8 mouse cellular contexts compared by ENCODE assay signal in the genomic region with DNA sequence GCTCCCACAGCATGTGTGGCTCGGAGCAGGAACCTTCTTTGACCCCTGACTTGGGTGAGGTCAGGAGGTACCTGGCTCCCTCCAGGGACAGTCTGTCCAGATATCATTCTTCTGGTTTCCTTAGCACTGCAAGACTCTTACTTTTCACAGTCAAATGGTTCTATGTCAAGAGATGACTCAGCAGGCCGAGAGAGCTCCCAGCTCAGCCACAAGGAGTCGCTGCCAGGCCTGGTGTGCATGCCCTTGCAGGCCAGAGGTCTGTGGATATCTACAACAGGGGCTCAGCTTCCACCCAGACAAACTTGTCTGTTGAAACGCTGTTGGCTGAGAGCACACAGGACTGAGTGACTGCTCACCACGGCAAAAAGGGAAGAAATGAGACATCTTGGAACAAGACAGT. TPM values are rescaled to one million over a fixed set of nuclear protein-coding genes. Genes with fewer than 3 reads are reported as not detected.
DNase-seq lines count a peak whose midpoint lies in the region; ATAC-seq and TF ChIP-seq lines count a peak whose summit lies in the region.

No protein-coding gene starts in this region.

- no peak overlapping the region for H3K4me3 ChIP-seq in left cerebral cortex, adult 2 months
- H3K4me3 ChIP-seq in forebrain, embryonic 13.5 days: no peak overlapping the region
- H3K4me3 ChIP-seq in neural tube, embryonic 15.5 days (replicated peaks): no peak overlapping the region

- no peaks in the 10 kb centered on the region for H3K27me3 ChIP-seq in forebrain, embryonic 13.5 days
- no peaks in the 10 kb centered on the region for H3K27me3 ChIP-seq in neural tube, embryonic 15.5 days (replicated peaks)

- H3K4me1 ChIP-seq in forebrain, embryonic 13.5 days: 0 out of 2 replicates have a peak, but pooled peaks cover 7% of the 10 kb centered on the region
- peaks cover 13% of the 10 kb centered on the region; the same call in 1 of the 2 replicates for H3K4me1 ChIP-seq in neural tube, embryonic 15.5 days

- H3K9ac ChIP-seq in forebrain, embryonic 13.5 days: no peak overlapping the region
- no peak overlapping the region for H3K9ac ChIP-seq in neural tube, embryonic 15.5 days (replicated peaks)

- H3K9me3 ChIP-seq in forebrain, embryonic 13.5 days (replicated peaks): no peaks in the 10 kb centered on the region
- H3K9me3 ChIP-seq in neural tube, embryonic 15.5 days (replicated peaks): no peaks in the 10 kb centered on the region

- H3K36me3 ChIP-seq in forebrain, embryonic 13.5 days (ENCODE audit: poor library complexity, severe bottlenecking): peaks cover 14% of the 10 kb centered on the region; the same call in 1 of the 2 replicates
- no peaks in the 10 kb centered on the region for H3K36me3 ChIP-seq in neural tube, embryonic 15.5 days

- no peak overlapping the region for H3K27ac ChIP-seq in left cerebral cortex, adult 2 months
- H3K27ac ChIP-seq in forebrain, embryonic 13.5 days: no peak overlapping the region
- no peak overlapping the region for H3K27ac ChIP-seq in neural tube, embryonic 15.5 days (replicated peaks)

- no peak for ATAC-seq in forebrain, embryonic 13.5 days
- ATAC-seq in neural tube, embryonic 15.5 days (ENCODE audit: low FRiP score): no peak

- WGBS in forebrain, embryonic 13.5 days: 52% methylated on average over 5 of the region's 5 CpGs
- WGBS in neural tube, embryonic 15.5 days: 69% methylated on average over 5 of the region's 5 CpGs

- H3K4me2 ChIP-seq in forebrain, embryonic 13.5 days: no peak overlapping the region
- H3K4me2 ChIP-seq in neural tube, embryonic 15.5 days: no peak overlapping the region

- intact Hi-C loops in left cerebral cortex, adult 2 months (cut with DNase I): no loop called here
- intact Hi-C loops in left cerebral cortex, postnatal 36 days (cut with DNase I): no loop called here

- peak; percentile 52 for TF ChIP-seq CTCF in left cerebral cortex, adult 2 months (IDR thresholded peaks at IDR 0.05)

- DNase-seq in left cerebral cortex, adult 2 months (ENCODE audit: extremely low spot score in 1 of 2, low spot score in 2 of 2): no peak
- DNase-seq in left cerebral cortex, postnatal 36 days (ENCODE audit: low spot score in 2 of 2): no peak
- peak; percentile 51 for DNase-seq in Muller cell, postnatal 12 days (ENCODE audit: inconsistent ontology term)
- peak; percentile 61 for DNase-seq in embryo, embryonic 10 days (ENCODE audit: low spot score)
- peak; percentile 55 to 78 for DNase-seq in kidney, postnatal 36 days
- peak; percentile 37 to 48 for DNase-seq in spleen, postnatal 36 days (ENCODE audit: low spot score in 2 of 2)

RNA-seq across cellular contexts. Expression of gene Tcf7, which starts 20.9 kb away (rescaled TPM):
- 1 to 10 TPM; 3.8 to 5.0 TPM for total RNA-seq in left cerebral cortex, adult 2 months (2021)
- 1 to 10 TPM; 3.3 to 6.3 TPM for total RNA-seq in left cerebral cortex, postnatal 36 days (2021)
- polyA plus RNA-seq in forebrain, embryonic 13.5 days (2015; fragmentation: Nextera tagmentation; extraction: Ambion mirVana): 2.2 and 2.3 TPM in 2 replicates
- 5.0 and 50.9 TPM in 2 replicates for polyA plus RNA-seq in neural tube, embryonic 15.5 days (2015; fragmentation: Nextera tagmentation; extraction: Ambion mirVana)

RNA-seq across cellular contexts. Expression of gene Skp1a, which starts 30.1 kb away (rescaled TPM):
- 100 to 1,000 TPM; 436 to 471 TPM for total RNA-seq in left cerebral cortex, adult 2 months (2021)
- 100 to 1,000 TPM; 453 to 466 TPM for total RNA-seq in left cerebral cortex, postnatal 36 days (2021)
- polyA plus RNA-seq in forebrain, embryonic 13.5 days (2015; fragmentation: Nextera tagmentation; extraction: Ambion mirVana): 1,072 and 1,145 TPM in 2 replicates
- 1,008 and 1,082 TPM in 2 replicates for polyA plus RNA-seq in neural tube, embryonic 15.5 days (2015; fragmentation: Nextera tagmentation; extraction: Ambion mirVana)

RNA-seq across cellular contexts. Expression of gene Olfr1371, which starts 48.1 kb away (rescaled TPM):
- not detected for total RNA-seq in left cerebral cortex, adult 2 months (2021)
- not detected for total RNA-seq in left cerebral cortex, postnatal 36 days (2021)
- polyA plus RNA-seq in forebrain, embryonic 13.5 days (2015; fragmentation: Nextera tagmentation; extraction: Ambion mirVana): not detected in 2 replicates
- not detected in 2 replicates for polyA plus RNA-seq in neural tube, embryonic 15.5 days (2015; fragmentation: Nextera tagmentation; extraction: Ambion mirVana)

Comparison
In these comparisons a context has a peak if more than half of its experiments do, and no peak if none do; other contexts are left out.
1. DNase-seq: peak in Muller cell, postnatal 12 days (single experiment), embryo, embryonic 10 days (single experiment), kidney, postnatal 36 days (2 of 2) and spleen, postnatal 36 days (2 of 2); none in left cerebral cortex, adult 2 months (0 of 2) and left cerebral cortex, postnatal 36 days (0 of 2).